Mouse (Mus musculus) midbrain, embryonic 11.5 days (tissue): ENCODE measurements at regions not wholly inside any gene's neighbourhood (a gene's known extent, or its start where the extent isn't known, plus 50 kb on each side); places are given as distances from the start of the nearest gene placed in this dataset.

Experiments used
- ATAC-seq: fragments of 200-750 bp; cut with Nextera tagmentation; 2 replicates; pipeline ENCODE4 v1.8.0; 2017; ENCODE audit warnings: moderate TSS enrichment, moderate library complexity; ENCODE audit not compliant: low FRiP score
- DNase-seq: peaks from one replicate; pipeline ENCODE4 v3.0.0; 2015; ENCODE audit warnings: low spot score; ENCODE audit errors: missing footprints
- H3K27ac ChIP-seq: fragments of 300-500 bp; sonication (generic); 2 replicates; pipeline ENCODE4 v1.5.1; 2014; ENCODE audit warnings: low read depth, low read length
- H3K27me3 ChIP-seq: fragments of 300-500 bp; sonication (generic); 2 replicates; pipeline ENCODE4 v1.6.1; 2014; ENCODE audit warnings: mild to moderate bottlenecking, low read length, moderate library complexity, mixed read lengths; ENCODE audit not compliant: control insufficient read depth, insufficient read depth
- H3K36me3 ChIP-seq: fragments of 300-500 bp; sonication (generic); 2 replicates; pipeline ENCODE4 v1.6.1; 2014; ENCODE audit warnings: mild to moderate bottlenecking, low read length, moderate library complexity, mixed read lengths; ENCODE audit not compliant: control insufficient read depth, insufficient read depth
- H3K4me1 ChIP-seq: fragments of 300-500 bp; sonication (generic); 2 replicates; pipeline ENCODE4 v1.6.1; 2014; ENCODE audit warnings: low read length; ENCODE audit not compliant: control insufficient read depth, insufficient read depth
- H3K4me2 ChIP-seq: fragments of 300-500 bp; sonication (generic); 2 replicates; pipeline ENCODE4 v1.6.1; 2014; ENCODE audit warnings: mild to moderate bottlenecking, moderate library complexity
- H3K4me3 ChIP-seq: fragments of 300-500 bp; sonication (generic); 2 replicates; pipeline ENCODE4 v1.5.1; 2014; ENCODE audit warnings: low read depth, low read length
- H3K9ac ChIP-seq: fragments of 300-500 bp; sonication (generic); 2 replicates; pipeline ENCODE4 v1.6.1; 2014; ENCODE audit warnings: low read length
- H3K9me3 ChIP-seq: fragments of 300-500 bp; sonication (generic); 2 replicates; pipeline ENCODE4 v1.6.1; 2016; ENCODE audit warnings: low read length; ENCODE audit not compliant: control insufficient read depth
- WGBS: fragments of 180-500 bp; shearing (Covaris S2); extraction: QIAGEN DNeasy Blood & Tissue Kit; methylation state at CpG from one replicate; pipeline ENCODE4 v1.1.7; 2014; 5-methylcytosine and 5-hydroxymethylcytosine counted together

DNA sequence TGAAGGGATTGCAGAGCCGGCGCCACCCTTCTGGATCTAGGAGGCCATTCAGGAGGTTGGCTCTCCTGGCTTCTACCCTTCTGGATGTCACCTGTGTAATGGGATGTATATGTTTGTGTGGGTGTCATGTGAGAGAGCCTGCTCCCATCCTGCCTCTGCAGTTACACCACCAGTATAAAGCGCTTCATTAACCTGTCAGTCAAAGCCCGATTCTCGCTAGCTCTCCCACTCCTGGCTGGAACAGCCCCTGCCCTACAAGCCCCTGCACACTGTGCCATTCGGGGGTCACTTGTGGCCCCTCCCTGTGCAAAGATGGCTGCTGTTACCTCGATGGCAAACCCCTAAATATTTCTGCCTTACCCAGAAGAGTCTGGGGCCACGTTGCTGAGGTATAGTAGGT, 78.5 kb upstream of the Pax2 start:
- H3K36me3 ChIP-seq = no peaks in the 10 kb centered on the region
- 61% methylated on average over 8 of the region's 8 CpGs for WGBS
- peaks cover 2% of the 10 kb centered on the region; the same call in 1 of the 2 replicates for H3K4me1 ChIP-seq
- no peak for DNase-seq
- H3K27ac ChIP-seq = no peak overlapping the region
- H3K9me3 ChIP-seq = no peaks in the 10 kb centered on the region
- ATAC-seq = no peak
- no peak overlapping the region for H3K4me3 ChIP-seq
- H3K27me3 ChIP-seq = peaks cover 88% of the 10 kb centered on the region
- no peak overlapping the region for H3K4me2 ChIP-seq
- no peak overlapping the region for H3K9ac ChIP-seq

DNA sequence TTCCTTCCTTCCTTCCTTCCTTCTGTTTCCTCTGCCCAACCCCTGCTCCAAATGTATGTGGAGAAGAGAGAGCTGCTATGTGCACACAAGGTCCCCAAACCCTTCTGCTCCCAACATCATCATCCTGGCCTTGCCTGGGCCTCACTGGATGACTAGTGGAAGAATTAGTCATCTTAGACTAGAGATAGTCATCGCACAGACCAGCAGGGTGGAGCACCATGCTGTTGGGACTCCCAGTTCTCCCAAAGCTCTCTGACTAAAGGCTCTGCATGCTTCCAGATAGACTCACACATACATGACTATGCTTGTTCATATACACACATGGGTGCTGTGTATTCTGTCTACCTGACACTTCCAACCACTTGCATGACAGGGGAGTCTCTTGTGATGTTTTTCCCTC, 77.2 kb upstream of the Pax2 start:
- WGBS = 89% methylated on average over 1 of the region's 1 CpGs
- no peak overlapping the region for H3K27ac ChIP-seq

DNA sequence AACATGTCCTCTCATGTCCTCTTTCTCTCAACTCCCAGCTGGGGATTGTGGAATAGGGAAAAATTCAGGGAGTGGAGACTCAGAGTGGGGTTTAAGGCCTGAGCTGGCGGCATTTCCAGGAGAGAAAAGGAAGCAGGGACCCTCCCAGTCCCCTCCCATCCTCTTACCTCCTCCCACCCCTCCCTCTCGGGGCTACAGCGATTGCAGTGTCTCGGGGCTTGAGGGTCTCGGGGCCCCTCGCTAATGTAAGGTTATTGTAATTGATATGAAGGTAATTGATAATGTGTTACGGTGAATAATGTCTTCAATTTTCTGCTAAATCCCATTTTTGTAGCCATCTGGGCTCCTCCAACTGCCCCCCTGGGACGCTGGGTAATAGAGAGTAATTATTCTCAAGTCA, 74.2 kb upstream of the Pax2 start:
- Histone ChIP-seq H3K4me1 (no peaks in the 10 kb centered on the region), H3K9ac (no peak overlapping the region), H3K36me3 (no peaks in the 10 kb centered on the region), H3K4me2 (no peak overlapping the region), H3K4me3 (no peak overlapping the region), H3K27me3 (peaks cover 76% of the 10 kb centered on the region), H3K27ac (no peak overlapping the region), H3K9me3 (no peaks in the 10 kb centered on the region)
- ATAC-seq (no peak), DNase-seq (peak; percentile 87)
- 17% methylated on average over 8 of the region's 8 CpGs for WGBS

More for the DNA sequence above, 77.2 kb upstream of the Pax2 start:
- Histone ChIP-seq H3K9ac (no peak overlapping the region), H3K9me3 (no peaks in the 10 kb centered on the region), H3K36me3 (no peaks in the 10 kb centered on the region), H3K4me1 (peaks cover 2% of the 10 kb centered on the region; the same call in 1 of the 2 replicates), H3K27me3 (peaks cover 88% of the 10 kb centered on the region), H3K4me2 (no peak overlapping the region), H3K4me3 (no peak overlapping the region)
- DNase-seq (no peak), ATAC-seq (no peak)

DNA sequence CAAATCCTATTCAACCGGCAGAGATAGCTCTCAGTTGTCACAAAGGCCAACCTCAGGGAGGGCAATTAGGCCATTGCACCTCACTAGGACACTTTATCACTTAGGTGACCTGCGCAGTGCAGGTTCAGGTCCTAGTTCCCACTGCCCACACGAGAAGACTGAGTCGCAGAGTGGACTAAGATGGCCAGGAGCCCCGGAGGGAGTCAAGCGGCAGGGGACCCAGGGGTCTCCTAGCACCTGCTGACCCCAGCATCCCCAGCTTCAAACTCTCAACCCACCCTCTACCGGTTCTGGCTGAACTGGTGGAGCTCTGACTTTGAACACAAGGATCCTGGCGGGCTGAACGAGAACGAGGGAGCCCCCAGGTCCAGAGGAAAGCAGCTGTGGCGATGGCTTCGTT, 72.7 kb upstream of the Pax2 start:
- H3K27me3 ChIP-seq = peaks cover 62% of the 10 kb centered on the region
- no peaks in the 10 kb centered on the region for H3K9me3 ChIP-seq
- H3K36me3 ChIP-seq = no peaks in the 10 kb centered on the region
- H3K4me1 ChIP-seq = no peaks in the 10 kb centered on the region
- no peak overlapping the region for H3K27ac ChIP-seq
- no peak overlapping the region for H3K4me2 ChIP-seq
- no peak overlapping the region for H3K9ac ChIP-seq
- WGBS = 2% methylated on average over 12 of the region's 12 CpGs
- DNase-seq = peak; percentile 92
- ATAC-seq = no peak
- H3K4me3 ChIP-seq = no peak overlapping the region

DNA sequence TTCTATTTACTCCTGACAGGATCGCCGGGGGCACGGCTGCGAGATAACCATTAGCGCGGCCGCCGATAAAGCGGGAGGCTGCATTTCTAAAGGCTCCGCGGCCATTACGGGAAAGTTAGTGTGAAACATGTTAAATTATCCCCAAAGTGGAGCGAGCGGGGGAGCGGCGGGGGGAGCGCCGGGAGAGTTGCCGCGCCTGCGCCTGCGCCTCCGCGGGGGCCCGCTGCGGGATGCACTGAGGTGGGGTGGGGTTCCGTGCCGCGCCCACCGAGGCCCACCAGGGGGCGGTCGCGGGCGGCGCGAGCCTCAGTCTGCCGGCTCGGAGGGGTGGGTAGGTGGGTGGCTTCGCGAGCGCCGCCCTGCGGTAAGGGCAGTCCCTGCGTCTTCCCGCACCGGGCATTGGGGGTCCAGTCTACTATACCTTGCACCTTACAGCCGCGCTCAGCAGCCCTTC, 71.8 kb upstream of the Pax2 start:
- DNase-seq (peak; percentile 97), ATAC-seq (peak; percentile 44)
- no peaks in the 10 kb centered on the region for H3K9me3 ChIP-seq

DNA sequence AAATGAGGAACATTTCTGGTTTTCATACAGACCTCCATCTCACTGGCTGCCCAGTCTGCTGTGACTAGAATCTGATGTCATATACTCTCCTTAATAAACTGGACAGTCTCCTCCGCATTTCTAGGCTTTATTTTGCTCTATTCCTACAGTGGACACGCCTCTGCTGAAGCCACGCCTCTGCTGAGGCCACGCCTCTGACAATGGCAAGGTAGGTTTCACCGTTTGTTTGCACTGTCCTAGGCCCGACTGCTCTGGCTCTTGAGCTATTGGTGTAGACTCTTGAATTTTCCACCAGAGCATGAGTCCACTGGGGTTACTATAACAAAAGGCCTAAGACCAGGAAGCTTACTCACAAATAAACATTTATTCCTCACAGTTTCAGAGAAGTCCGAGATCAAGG, 69.8 kb upstream of the Pax2 start:
- H3K4me2 ChIP-seq = no peak overlapping the region
- no peaks in the 10 kb centered on the region for H3K36me3 ChIP-seq
- H3K27me3 ChIP-seq = peaks cover 43% of the 10 kb centered on the region
- no peak overlapping the region for H3K4me3 ChIP-seq
- no peak for ATAC-seq
- H3K9me3 ChIP-seq = no peaks in the 10 kb centered on the region
- no peak overlapping the region for H3K9ac ChIP-seq
- H3K4me1 ChIP-seq = no peaks in the 10 kb centered on the region
- DNase-seq = no peak
- WGBS = 41% methylated on average over 7 of the region's 7 CpGs
- no peak overlapping the region for H3K27ac ChIP-seq

More for the DNA sequence above, 71.8 kb upstream of the Pax2 start:
- Histone ChIP-seq H3K36me3 (no peaks in the 10 kb centered on the region), H3K9ac (no peak overlapping the region), H3K4me1 (no peaks in the 10 kb centered on the region), H3K4me3 (peak overlapping the region; percentile 25), H3K27ac (no peak overlapping the region), H3K4me2 (peak overlapping the region; percentile 41), H3K27me3 (peaks cover 61% of the 10 kb centered on the region)
- 2% methylated on average over 47 of the region's 48 CpGs for WGBS

DNA sequence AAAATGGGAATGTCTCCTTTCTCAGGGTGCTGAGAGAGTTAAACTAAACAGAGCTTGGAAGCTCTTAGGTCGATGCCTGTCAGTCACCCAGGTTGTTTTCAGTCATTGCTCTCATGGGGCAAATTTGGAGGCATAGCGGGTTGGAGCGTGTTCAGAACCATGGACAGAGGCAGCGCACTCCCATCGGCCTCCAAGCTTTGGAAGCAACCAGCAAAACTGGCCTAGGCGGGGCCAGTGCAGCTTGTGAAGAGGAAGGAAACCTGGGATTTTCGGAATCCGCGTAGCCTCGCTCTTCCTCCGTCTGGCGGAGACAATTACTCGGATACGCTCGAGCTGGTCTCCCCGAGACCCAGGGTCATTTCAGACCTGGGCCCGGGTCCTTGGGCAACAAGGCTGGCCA, 63.4 kb upstream of the Pax2 start:
- H3K9me3 ChIP-seq = no peaks in the 10 kb centered on the region
- under 1% methylated on average over 17 of the region's 17 CpGs for WGBS
- peak overlapping the region; percentile 18; the same call in 1 of the 2 replicates for H3K4me3 ChIP-seq
- H3K27ac ChIP-seq = no peak overlapping the region
- peaks cover 21% of the 10 kb centered on the region for H3K4me1 ChIP-seq
- no peak overlapping the region for H3K9ac ChIP-seq
- peak overlapping the region; percentile 35 for H3K4me2 ChIP-seq
- ATAC-seq (no peak), DNase-seq (peak; percentile 98)
- H3K36me3 ChIP-seq = no peaks in the 10 kb centered on the region
- H3K27me3 ChIP-seq = peaks cover 23% of the 10 kb centered on the region

DNA sequence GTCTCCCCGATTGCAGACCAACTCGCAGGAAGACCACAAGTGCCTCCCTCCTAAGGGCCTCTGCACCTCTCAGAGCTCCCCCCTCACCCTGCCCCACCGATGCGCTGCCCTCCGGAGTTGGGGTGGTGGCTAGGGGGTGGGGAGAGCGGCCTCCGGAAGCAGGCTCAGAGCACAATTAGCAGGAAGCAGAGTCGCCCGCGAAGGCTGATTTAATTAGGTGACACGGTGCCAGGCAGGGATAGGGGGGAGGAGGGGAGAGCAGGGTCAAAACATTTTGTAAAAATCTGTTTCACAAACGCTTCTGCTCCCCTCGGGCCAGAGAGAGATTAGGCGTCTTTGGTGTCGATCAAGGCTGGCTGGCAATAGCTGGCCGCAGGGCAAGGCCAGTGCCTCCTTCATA, 63.0 kb upstream of the Pax2 start:
- H3K4me3 ChIP-seq = peak overlapping the region; percentile 18; the same call in 1 of the 2 replicates
- H3K4me1 ChIP-seq = peaks cover 21% of the 10 kb centered on the region
- no peak overlapping the region for H3K27ac ChIP-seq
- H3K9me3 ChIP-seq = no peaks in the 10 kb centered on the region
- no peaks in the 10 kb centered on the region for H3K36me3 ChIP-seq
- H3K9ac ChIP-seq = no peak overlapping the region
- H3K27me3 ChIP-seq = peaks cover 27% of the 10 kb centered on the region
- DNase-seq (peak; percentile 84), ATAC-seq (0 out of 2 replicates have a peak, but pooled peaks have one; percentile 24)
- under 1% methylated on average over 16 of the region's 16 CpGs for WGBS
- peak overlapping the region; percentile 35 for H3K4me2 ChIP-seq

DNA sequence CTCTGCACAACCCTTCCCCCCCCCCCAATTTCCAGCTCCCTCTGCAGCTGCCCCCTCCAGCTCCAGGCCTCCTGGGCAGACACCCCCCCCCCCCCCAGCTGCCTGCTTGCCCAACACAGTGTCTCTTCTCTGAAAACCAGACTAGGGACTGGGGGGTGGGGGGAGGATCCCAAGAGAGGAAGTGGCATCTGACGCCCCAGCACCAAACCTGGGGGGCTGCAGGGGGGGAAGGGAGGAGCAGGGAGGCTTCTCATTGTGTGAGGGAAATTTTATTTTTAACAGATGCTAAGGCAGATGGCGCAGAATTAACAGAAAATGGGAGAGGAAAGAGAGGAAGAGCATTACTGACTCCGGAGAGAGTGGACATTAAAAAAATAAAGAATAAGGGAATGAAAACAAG, 60.5 kb upstream of the Pax2 start:
- WGBS = 11% methylated on average over 3 of the region's 3 CpGs
- Histone ChIP-seq H3K4me2 (peak overlapping the region; percentile 10; the same call in 1 of the 2 replicates), H3K9me3 (no peaks in the 10 kb centered on the region), H3K4me3 (no peak overlapping the region), H3K4me1 (peaks cover 32% of the 10 kb centered on the region), H3K27me3 (peaks cover 44% of the 10 kb centered on the region), H3K27ac (no peak overlapping the region), H3K36me3 (no peaks in the 10 kb centered on the region), H3K9ac (peak overlapping the region; percentile 58; the same call in 1 of the 2 replicates)
- DNase-seq (no peak), ATAC-seq (no peak)
